Mouse (Mus musculus): Measurements from ENCODE around the gene Sdf2l1. TPM values are rescaled to one million over a fixed set of nuclear protein-coding genes. Genes with fewer than 3 reads are reported as not detected.
A peak's percentile ranks its signal among the peaks of the same experiment; 100 is the strongest.

Gene Sdf2l1
- polyA plus RNA-seq, 1 experiment from 2014 or later: 66.9 TPM

- H3K27me3 ChIP-seq: peaks cover 9% of the 10 kb centered on the region
- H3K9me3 ChIP-seq: no peaks in the 10 kb centered on the region
- H3K9ac ChIP-seq: peak overlapping the region; percentile 35; the same call in 1 of the 2 replicates
- no peak for ATAC-seq (ENCODE audit: insufficient number of reproducible peaks, low FRiP score, low TSS enrichment, low read depth)
- peak overlapping the region; percentile 99 for H3K4me2 ChIP-seq
- WGBS: 0% methylated on average over 41 of the region's 41 CpGs
- H3K36me3 ChIP-seq: peaks cover 18% of the 10 kb centered on the region
- peak overlapping the region; percentile 60 for H3K4me3 ChIP-seq
- no peak overlapping the region for H3K27ac ChIP-seq
- H3K4me1 ChIP-seq: peaks cover 16% of the 10 kb centered on the region
Measured at GRCm38 (mm10) chr16:17147391-17147929, 15.3 kb upstream of the Sdf2l1 start.

- H3K9me3 ChIP-seq: no peaks in the 10 kb centered on the region
- peak within 1 kb of the TSS; percentile 60 for H3K4me3 ChIP-seq
- WGBS: under 1% methylated on average over 34 of the region's 34 CpGs
- H3K4me1 ChIP-seq: peaks cover 16% of the 10 kb centered on the region
- peak within 1 kb of the TSS; percentile 99 for H3K4me2 ChIP-seq
- peak within 1 kb of the TSS; percentile 35; the same call in 1 of the 2 replicates for H3K9ac ChIP-seq
- ATAC-seq (ENCODE audit: insufficient number of reproducible peaks, low FRiP score, low TSS enrichment, low read depth): peak; percentile 80
- H3K36me3 ChIP-seq: peaks cover 11% of the 10 kb centered on the region
- no peak within 1 kb of the TSS for H3K27ac ChIP-seq
- H3K27me3 ChIP-seq: peaks cover 9% of the 10 kb centered on the region
Measured at GRCm38 (mm10) chr16:17146772-17147235, 14.6 kb upstream of the Sdf2l1 start, which contains the start of gene Ccdc116. Gene Ccdc116 (minus strand): TSS chr16:17147229.

- Histone ChIP-seq H3K9me3 (no peaks in the 10 kb centered on the region), H3K4me1 (peaks cover 16% of the 10 kb centered on the region), H3K4me3 (no peak within 1 kb of the TSS), H3K4me2 (no peak within 1 kb of the TSS), H3K27ac (no peak within 1 kb of the TSS), H3K27me3 (peaks cover 9% of the 10 kb centered on the region), H3K36me3 (no peaks in the 10 kb centered on the region), H3K9ac (no peak within 1 kb of the TSS)
- no peak for ATAC-seq (ENCODE audit: insufficient number of reproducible peaks, low FRiP score, low TSS enrichment, low read depth)
- 21% methylated on average over 7 of the region's 7 CpGs for WGBS
Measured at GRCm38 (mm10) chr16:17144339-17144738, 12.2 kb upstream of the Sdf2l1 start, which contains the start of gene Ydjc. Gene Ydjc (plus strand): TSS chr16:17144621.

GRCm38 (mm10) chr16:17137355-17137754 lies 5.2 kb upstream of the Sdf2l1 start:
- WGBS: 74% methylated on average over 15 of the region's 15 CpGs
- ATAC-seq (ENCODE audit: insufficient number of reproducible peaks, low FRiP score, low TSS enrichment, low read depth): no peak

GRCm38 (mm10) chr16:17132906-17133200 lies 670 bp upstream of the Sdf2l1 start:
- no peaks in the 10 kb centered on the region for H3K9me3 ChIP-seq
- no peak overlapping the region for H3K27ac ChIP-seq
- H3K4me3 ChIP-seq: peak overlapping the region; percentile 80
- 0 out of 2 replicates have a peak overlapping the region, but pooled peaks have one; percentile 37 for H3K9ac ChIP-seq
- no peak for ATAC-seq (ENCODE audit: insufficient number of reproducible peaks, low FRiP score, low TSS enrichment, low read depth)
- H3K4me2 ChIP-seq: peak overlapping the region; percentile 95
- H3K27me3 ChIP-seq: no peaks in the 10 kb centered on the region
- H3K4me1 ChIP-seq: peaks cover 12% of the 10 kb centered on the region
- WGBS: 34% methylated on average over 7 of the region's 7 CpGs
- no peaks in the 10 kb centered on the region for H3K36me3 ChIP-seq

More at GRCm38 (mm10) chr16:17137355-17137754, 5.2 kb upstream of the Sdf2l1 start:
- Histone ChIP-seq H3K4me3 (no peak overlapping the region), H3K9me3 (no peaks in the 10 kb centered on the region), H3K4me2 (no peak overlapping the region), H3K4me1 (peaks cover 6% of the 10 kb centered on the region; the same call in 1 of the 2 replicates), H3K9ac (no peak overlapping the region), H3K27me3 (no peaks in the 10 kb centered on the region), H3K27ac (no peak overlapping the region), H3K36me3 (no peaks in the 10 kb centered on the region)

- H3K27me3 ChIP-seq: no peaks in the 10 kb centered on the region
- peak overlapping the region; percentile 69 for H3K9ac ChIP-seq
- no peaks in the 10 kb centered on the region for H3K36me3 ChIP-seq
- no peaks in the 10 kb centered on the region for H3K9me3 ChIP-seq
- no peak for ATAC-seq (ENCODE audit: insufficient number of reproducible peaks, low FRiP score, low TSS enrichment, low read depth)
- peak overlapping the region; percentile 80 for H3K4me3 ChIP-seq
- peak overlapping the region; percentile 35; the same call in 1 of the 2 replicates for H3K27ac ChIP-seq
- peaks cover 12% of the 10 kb centered on the region for H3K4me1 ChIP-seq
- peak overlapping the region; percentile 95 for H3K4me2 ChIP-seq
- WGBS: 3% methylated on average over 43 of the region's 43 CpGs
Measured at GRCm38 (mm10) chr16:17131191-17132088, 743 bp downstream of the Sdf2l1 start.

GRCm38 (mm10) chr16:17127292-17127691 lies 4.9 kb downstream of the Sdf2l1 start:
- no peaks in the 10 kb centered on the region for H3K27me3 ChIP-seq
- WGBS: 92% methylated on average over 1 of the region's 1 CpGs
- no peak overlapping the region for H3K9ac ChIP-seq
- H3K4me2 ChIP-seq: no peak overlapping the region
- no peak for ATAC-seq (ENCODE audit: insufficient number of reproducible peaks, low FRiP score, low TSS enrichment, low read depth)
- H3K4me3 ChIP-seq: no peak overlapping the region
- H3K27ac ChIP-seq: no peak overlapping the region
- H3K36me3 ChIP-seq: no peaks in the 10 kb centered on the region; the same call in none of the 2 replicates
- H3K4me1 ChIP-seq: peaks cover 30% of the 10 kb centered on the region
- H3K9me3 ChIP-seq: no peaks in the 10 kb centered on the region

GRCm38 (mm10) chr16:17124871-17125520 lies 7.2 kb downstream of the Sdf2l1 start, which contains the start of gene 2610318N02Rik:
Gene 2610318N02Rik (minus strand): TSS chr16:17125167.
- H3K36me3 ChIP-seq: peaks cover 8% of the 10 kb centered on the region
- H3K4me1 ChIP-seq: peaks cover 23% of the 10 kb centered on the region
- no peaks in the 10 kb centered on the region for H3K27me3 ChIP-seq
- peak within 1 kb of the TSS; percentile 46 for H3K4me3 ChIP-seq
- peak within 1 kb of the TSS; percentile 33 for H3K9ac ChIP-seq
- H3K27ac ChIP-seq: peak within 1 kb of the TSS; percentile 43; the same call in 1 of the 2 replicates
- H3K4me2 ChIP-seq: peak within 1 kb of the TSS; percentile 75
- WGBS: under 1% methylated on average over 25 of the region's 25 CpGs
- no peaks in the 10 kb centered on the region for H3K9me3 ChIP-seq
- peak; percentile 71; the same call in 1 of the 2 replicates for ATAC-seq (ENCODE audit: insufficient number of reproducible peaks, low FRiP score, low TSS enrichment, low read depth)

- peak overlapping the region; percentile 33 for H3K9ac ChIP-seq
- 3% methylated on average over 22 of the region's 22 CpGs for WGBS
- H3K9me3 ChIP-seq: no peaks in the 10 kb centered on the region
- 0 out of 2 replicates have a peak, but pooled peaks have one; percentile 49 for ATAC-seq (ENCODE audit: insufficient number of reproducible peaks, low FRiP score, low TSS enrichment, low read depth)
- no peaks in the 10 kb centered on the region for H3K27me3 ChIP-seq
- H3K36me3 ChIP-seq: peaks cover 9% of the 10 kb centered on the region
- H3K4me2 ChIP-seq: peak overlapping the region; percentile 75
- H3K4me1 ChIP-seq: peaks cover 23% of the 10 kb centered on the region
- H3K27ac ChIP-seq: peak overlapping the region; percentile 43; the same call in 1 of the 2 replicates
- peak overlapping the region; percentile 46 for H3K4me3 ChIP-seq
Measured at GRCm38 (mm10) chr16:17124119-17124870, 7.9 kb downstream of the Sdf2l1 start.

GRCm38 (mm10) chr16:17121569-17121968 lies 10.6 kb downstream of the Sdf2l1 start:
- no peak overlapping the region for H3K4me2 ChIP-seq
- no peaks in the 10 kb centered on the region for H3K9me3 ChIP-seq
- H3K4me3 ChIP-seq: no peak overlapping the region
- peaks cover 23% of the 10 kb centered on the region for H3K4me1 ChIP-seq
- no peak for ATAC-seq (ENCODE audit: insufficient number of reproducible peaks, low FRiP score, low TSS enrichment, low read depth)
- H3K36me3 ChIP-seq: peaks cover 9% of the 10 kb centered on the region
- H3K27me3 ChIP-seq: no peaks in the 10 kb centered on the region
- no peak overlapping the region for H3K27ac ChIP-seq
- H3K9ac ChIP-seq: no peak overlapping the region
- WGBS: 77% methylated on average over 14 of the region's 14 CpGs

GRCm38 (mm10) chr16:17117309-17117799 lies 14.8 kb downstream of the Sdf2l1 start:
- no peak overlapping the region for H3K27ac ChIP-seq
- WGBS: 84% methylated on average over 5 of the region's 5 CpGs
- no peaks in the 10 kb centered on the region for H3K4me1 ChIP-seq
- H3K4me2 ChIP-seq: no peak overlapping the region
- no peak for ATAC-seq (ENCODE audit: insufficient number of reproducible peaks, low FRiP score, low TSS enrichment, low read depth)
- no peaks in the 10 kb centered on the region for H3K27me3 ChIP-seq
- no peak overlapping the region for H3K9ac ChIP-seq
- H3K4me3 ChIP-seq: no peak overlapping the region
- no peaks in the 10 kb centered on the region for H3K9me3 ChIP-seq
- H3K36me3 ChIP-seq: peaks cover 20% of the 10 kb centered on the region
